Mouse (Mus musculus): ENCODE results near the gene Atf6.

The Atf6 gene

GRCm38 (mm10) chr1:170709481-170709880, 158.1 kb downstream of the Atf6 start:
- in situ Hi-C loops (cut with MboI) = no loop called here

DNA sequence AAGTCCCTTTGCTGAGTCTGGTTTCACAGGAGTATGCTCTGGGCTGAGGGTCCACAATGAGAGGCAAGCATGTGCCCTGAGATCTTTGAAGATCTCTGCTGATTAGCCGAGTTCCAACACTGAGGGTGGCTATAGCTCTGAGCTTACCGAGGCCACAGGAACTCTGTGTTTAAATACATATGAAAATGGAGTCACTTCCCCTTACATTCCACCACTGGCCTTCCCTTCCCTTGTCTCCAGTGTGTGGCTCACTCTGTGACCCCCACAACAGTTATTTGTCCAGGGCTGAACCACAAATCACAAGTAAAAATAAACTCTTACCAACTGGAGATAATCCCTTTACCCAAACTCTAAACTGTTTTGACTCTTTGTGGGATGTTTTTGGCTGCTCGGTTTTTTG, 158.5 kb downstream of the Atf6 start:
- in situ Hi-C loops (cut with MboI) = no loop called here

DNA sequence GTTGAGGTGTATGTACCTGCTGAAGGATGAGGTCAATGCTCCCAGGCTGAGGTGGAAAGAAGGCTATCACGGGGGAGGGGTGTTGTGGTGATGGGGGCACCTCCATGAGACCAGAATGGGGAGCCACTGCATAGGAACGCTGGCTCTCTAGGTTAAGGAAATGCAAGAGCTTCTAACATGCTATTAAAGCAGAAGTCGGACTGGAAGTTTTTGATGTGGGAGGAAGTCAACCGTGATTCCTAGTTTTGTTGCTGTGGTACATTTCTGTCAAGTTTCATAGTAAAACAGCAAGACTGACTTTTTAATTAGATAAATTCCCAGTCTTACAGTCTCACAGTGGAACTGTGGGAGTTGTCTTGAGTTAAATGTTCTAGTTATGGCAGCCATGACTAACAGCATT, 161.5 kb downstream of the Atf6 start:
- in situ Hi-C loops (cut with MboI) = no loop called here

DNA sequence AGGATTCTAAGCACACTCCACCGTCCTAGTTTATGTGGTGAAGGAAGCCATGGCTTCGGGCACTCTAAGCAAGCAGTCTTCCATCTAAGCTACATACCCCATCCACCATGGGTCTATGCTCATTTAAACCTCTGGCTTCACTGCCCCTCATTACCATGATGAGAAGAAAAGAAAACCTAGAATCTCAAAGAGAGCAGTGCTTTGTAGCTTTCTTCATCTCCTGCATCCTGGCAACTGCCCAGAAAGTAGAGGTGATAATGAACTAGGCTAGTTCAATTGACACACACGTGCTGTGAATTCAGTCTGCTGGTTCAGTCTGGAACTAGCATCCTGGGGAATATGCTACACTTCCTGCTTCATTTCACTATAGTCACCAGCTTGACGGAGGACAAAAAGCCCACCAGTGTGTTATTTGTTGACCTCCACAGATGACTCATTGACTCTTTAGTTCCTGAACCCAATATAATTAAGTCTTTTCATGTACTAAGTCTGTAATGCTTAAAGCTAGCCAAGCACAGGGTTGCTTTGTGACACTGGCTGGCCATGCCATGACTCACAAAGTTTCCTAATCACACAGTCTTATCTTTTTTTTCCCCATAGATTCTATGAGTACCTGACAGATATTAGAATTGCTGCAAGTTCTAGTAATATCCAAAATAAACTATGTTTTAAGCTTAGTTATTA, 162.5 kb downstream of the Atf6 start:
- in situ Hi-C loops (cut with MboI) = no loop called here

DNA sequence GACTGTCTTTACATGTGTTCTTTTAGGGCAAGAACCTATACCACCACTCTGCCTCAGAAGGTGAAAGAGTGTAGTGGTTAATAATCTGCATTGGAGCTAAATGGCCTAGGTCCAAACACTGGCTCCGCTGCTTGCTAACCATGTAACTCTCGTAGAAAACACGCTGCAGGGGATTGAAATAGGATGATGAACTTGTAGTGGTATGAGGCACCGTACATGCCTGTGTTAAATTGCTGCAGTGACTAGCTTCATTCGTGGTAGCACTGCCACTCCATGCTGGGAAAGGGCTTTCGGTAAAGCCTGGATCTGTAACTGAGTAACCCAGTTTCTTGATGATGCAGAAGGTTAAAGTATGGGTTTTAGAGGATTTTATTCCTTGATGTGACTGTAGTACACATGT, 163.5 kb downstream of the Atf6 start:
- in situ Hi-C loops (cut with MboI) = no loop called here

GRCm38 (mm10) chr1:170702958-170703357, 164.6 kb downstream of the Atf6 start:
- in situ Hi-C loops (cut with MboI) = no loop called here

DNA sequence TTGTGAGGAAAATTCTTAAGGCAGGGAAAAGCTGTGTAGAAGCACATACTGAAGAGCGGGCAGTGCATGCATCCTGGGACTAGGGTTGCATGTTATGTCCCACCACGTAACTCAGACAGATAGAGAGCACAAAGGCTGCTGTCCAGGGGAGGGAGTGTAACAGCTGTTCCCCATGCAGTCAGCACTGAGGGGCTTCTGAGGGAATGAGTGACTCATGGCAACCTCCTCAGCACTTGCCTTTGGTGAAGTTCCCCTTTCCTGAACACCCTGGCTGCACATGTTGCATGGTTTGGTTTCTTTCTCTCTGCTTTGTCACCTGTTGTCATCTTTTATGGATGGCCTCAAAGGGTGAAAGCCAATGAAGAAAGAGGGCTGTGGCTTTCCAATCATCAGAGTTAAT, 165.3 kb downstream of the Atf6 start:
- in situ Hi-C loops (cut with MboI) = no loop called here

DNA sequence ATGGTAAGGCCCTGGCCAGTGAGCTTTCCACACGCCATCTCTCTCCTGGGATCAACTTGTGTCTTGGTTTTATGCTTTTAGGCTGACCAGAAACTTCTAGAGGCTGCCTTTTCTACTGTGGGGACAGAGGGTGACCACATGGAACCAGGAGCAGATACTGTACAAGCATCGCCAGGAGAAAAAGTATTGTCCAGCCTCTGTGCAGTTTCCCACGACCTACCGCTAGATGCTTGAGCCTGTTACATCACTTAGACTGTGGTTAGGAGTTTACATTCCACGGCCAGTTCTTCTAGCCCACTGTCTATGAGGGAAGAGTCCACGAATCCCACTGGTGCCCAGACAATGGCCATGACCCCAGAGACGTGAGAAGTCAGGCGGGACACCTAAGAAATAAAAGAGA, 166.0 kb downstream of the Atf6 start:
- in situ Hi-C loops (cut with MboI) = no loop called here

DNA sequence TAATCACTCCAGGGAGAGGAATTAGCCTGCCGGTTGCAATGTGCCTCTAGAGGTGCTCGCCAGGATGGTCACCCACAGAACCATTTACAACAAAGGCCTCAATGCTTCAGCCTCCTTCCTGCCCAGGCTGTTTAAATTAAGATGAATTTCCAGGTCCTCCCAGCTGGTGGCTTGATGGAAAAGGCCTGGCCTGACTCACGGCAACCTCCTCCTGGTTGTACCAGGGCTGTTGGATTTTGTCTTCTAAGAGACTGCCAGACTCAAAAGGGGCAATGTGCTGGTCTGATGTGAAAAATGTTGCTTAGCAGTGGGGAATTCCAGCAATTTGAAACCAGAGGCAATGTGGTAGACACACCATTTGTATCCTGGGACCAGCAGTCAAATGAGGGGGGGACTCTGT, 166.4 kb downstream of the Atf6 start:
- in situ Hi-C loops (cut with MboI) = no loop called here

- in situ Hi-C loops (cut with MboI) = no loop called here
These were observed 167.0 kb downstream of the Atf6 start for GRCm38 (mm10) chr1:170700496-170701027.

DNA sequence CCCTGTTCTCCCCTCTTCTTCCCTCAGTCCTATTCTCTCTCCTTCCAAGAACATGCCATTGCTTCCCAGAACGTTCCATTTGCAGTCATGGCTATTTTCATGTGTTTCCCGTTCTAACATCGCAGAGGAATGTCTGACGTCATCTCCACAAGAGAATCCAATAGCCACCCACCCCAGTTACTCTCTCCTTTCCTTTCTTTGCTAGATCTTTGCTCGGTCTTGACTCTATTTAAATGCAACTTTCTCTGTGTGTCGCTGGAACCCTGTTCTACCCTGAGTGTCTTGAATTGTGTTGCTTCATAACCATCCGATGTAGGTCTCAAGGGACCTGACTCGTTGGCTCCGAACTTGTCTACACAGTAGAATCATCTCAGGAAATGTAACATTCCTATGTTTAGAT, 168.0 kb downstream of the Atf6 start:
- in situ Hi-C loops (cut with MboI) = no loop called here

DNA sequence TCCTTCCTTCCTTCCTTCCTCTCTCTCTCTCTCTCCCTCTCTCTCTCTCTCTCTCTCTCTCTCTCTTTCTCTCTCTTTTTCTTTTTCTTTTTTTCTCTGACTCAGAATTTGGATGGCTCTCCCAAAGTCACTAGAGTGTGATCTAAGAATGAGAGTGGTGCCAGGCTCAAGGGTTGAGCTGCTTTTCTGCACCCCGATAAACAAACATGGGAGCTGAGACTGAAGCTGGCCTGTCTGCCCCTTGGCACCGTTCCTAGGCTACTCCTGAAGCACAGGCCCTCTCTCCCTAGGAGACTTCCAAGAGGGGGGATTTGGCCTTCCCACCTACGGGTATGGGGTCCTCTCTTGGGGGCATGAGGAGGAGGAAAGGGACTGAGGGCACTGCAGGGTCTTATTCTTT, 168.8 kb downstream of the Atf6 start:
- in situ Hi-C loops (cut with MboI) = no loop called here

- in situ Hi-C loops (cut with MboI) = no loop called here
These were observed 169.7 kb downstream of the Atf6 start for GRCm38 (mm10) chr1:170697771-170698356.

DNA sequence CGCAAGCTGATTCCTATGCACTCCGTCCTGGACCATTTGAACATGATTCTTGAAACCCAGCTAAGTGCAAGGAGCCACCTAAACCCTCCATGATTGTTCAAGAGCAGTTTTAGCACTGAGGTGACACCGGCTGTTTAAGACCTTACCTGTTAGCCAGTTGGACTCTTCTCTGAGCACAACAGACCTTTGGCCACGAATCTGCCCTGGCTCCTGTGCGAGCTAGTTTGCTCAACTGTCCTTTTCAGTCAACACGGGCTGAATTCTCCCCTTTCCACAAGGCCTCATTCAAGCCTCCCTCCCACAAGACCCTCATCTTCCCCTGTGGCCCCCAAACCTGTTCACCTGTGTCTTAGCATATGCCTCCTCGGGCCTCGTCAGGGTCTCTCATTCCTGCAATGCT, 170.6 kb downstream of the Atf6 start:
- in situ Hi-C loops (cut with MboI) = no loop called here

- in situ Hi-C loops (cut with MboI) = no loop called here
These were observed 172.2 kb downstream of the Atf6 start for GRCm38 (mm10) chr1:170695326-170695725.

- in situ Hi-C loops (cut with MboI) = no loop called here
These were observed 172.7 kb downstream of the Atf6 start for GRCm38 (mm10) chr1:170694821-170695291.

- in situ Hi-C loops (cut with MboI) = no loop called here
These were observed 176.3 kb downstream of the Atf6 start for GRCm38 (mm10) chr1:170691301-170691700.

DNA sequence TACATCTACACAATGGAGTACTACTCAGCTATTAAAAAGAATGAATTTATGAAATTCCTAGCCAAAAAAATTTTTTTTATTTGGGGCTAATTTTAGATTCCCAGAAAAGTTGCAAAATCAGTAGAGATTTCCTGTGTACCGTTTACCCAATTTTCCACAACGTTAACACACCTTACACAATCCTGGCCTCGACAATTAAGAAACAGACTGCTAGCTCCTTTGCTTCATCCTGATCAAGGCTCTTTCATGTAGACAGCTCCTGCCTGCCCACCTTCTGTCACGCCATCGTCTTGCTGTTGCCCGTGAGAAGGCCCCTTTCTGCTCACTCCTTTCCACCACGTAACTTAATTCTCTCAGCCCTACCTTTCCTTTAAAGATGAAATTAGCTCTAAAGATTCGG, 177.8 kb downstream of the Atf6 start:
- in situ Hi-C loops (cut with MboI) = no loop called here

GRCm38 (mm10) chr1:170683863-170684262, 183.7 kb downstream of the Atf6 start:
- in situ Hi-C loops (cut with MboI) = no loop called here

DNA sequence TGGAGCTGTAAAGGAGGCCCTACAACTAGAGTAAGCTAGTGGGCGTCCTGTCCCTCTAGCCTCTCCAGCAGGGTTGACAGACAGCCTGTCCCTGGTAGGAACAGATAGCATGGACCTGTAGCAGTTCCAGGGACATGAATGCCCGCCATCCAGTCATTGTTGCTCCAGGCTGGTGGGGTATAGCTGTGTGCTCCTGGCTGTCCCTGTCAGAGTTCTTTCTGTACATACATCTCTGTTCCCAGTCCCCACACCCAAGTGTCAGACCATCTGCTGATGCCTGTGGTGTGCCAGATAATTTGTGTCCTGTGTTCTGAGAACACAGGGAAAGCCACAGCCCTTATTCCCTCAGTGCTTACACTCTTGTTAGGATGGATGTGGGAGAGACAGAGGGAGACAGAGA, 187.9 kb downstream of the Atf6 start:
- in situ Hi-C loops (cut with MboI) = no loop called here

- in situ Hi-C loops (cut with MboI) = no loop called here
These were observed 188.7 kb downstream of the Atf6 start for GRCm38 (mm10) chr1:170678861-170679260.

GRCm38 (mm10) chr1:170677681-170678080, 189.9 kb downstream of the Atf6 start:
- in situ Hi-C loops (cut with MboI) = no loop called here

GRCm38 (mm10) chr1:170674184-170674775, 193.3 kb downstream of the Atf6 start:
- in situ Hi-C loops (cut with MboI) = no loop called here
